Mouse (Mus musculus) spleen, adult 2 months (tissue): ENCODE data around the gene Tob2. TPM values are rescaled to one million over a fixed set of nuclear protein-coding genes. Genes with fewer than 3 reads are reported as not detected.

Source experiments
- DNase-seq, 2 experiments: peaks; one replicate each; pipeline versions ENCODE4 v3.0.0 to v3.0.0-alpha.2; 2012 to 2021; ENCODE audit warnings: low spot score in 2 of 2, low read depth in 1 of 2
- H3K27ac ChIP-seq: fragments of 200-500 bp; 2 replicates; pipeline ENCODE4 v1.5.1; 2012; ENCODE audit warnings: low read length, inconsistent platforms; ENCODE audit not compliant: insufficient read depth
- H3K27me3 ChIP-seq: fragments of 200-500 bp; 2 replicates; pipeline ENCODE4 v1.6.1; 2012; ENCODE audit warnings: mild to moderate bottlenecking, moderate library complexity, low read length, inconsistent platforms; ENCODE audit not compliant: control insufficient read depth, insufficient read depth
- H3K36me3 ChIP-seq: fragments of 200-500 bp; 2 replicates; pipeline ENCODE4 v1.6.1; 2012; ENCODE audit warnings: mild to moderate bottlenecking, low read length, inconsistent platforms; ENCODE audit not compliant: control insufficient read depth, insufficient read depth
- H3K4me1 ChIP-seq: fragments of 200-500 bp; 2 replicates; pipeline ENCODE4 v1.6.1; 2011; ENCODE audit warnings: inconsistent platforms; ENCODE audit not compliant: control insufficient read depth, insufficient read depth, insufficient read length
- H3K4me3 ChIP-seq: fragments of 200-500 bp; 2 replicates; pipeline ENCODE4 v1.5.1; 2011; ENCODE audit warnings: mild to moderate bottlenecking, inconsistent platforms; ENCODE audit not compliant: insufficient read depth, insufficient read length; ENCODE audit errors: extremely low read depth
- CTCF ChIP-seq: fragments of 200-500 bp; IDR thresholded peaks from 2 replicates; pipeline ENCODE4 v1.5.1; 2011; ENCODE audit warnings: mild to moderate bottlenecking, inconsistent platforms; ENCODE audit not compliant: insufficient read depth, insufficient read length, insufficient replicate concordance; ENCODE audit errors: extremely low read depth
- POLR2A ChIP-seq: fragments of 200-500 bp; IDR thresholded peaks from 2 replicates; pipeline ENCODE4 v1.6.1; 2011; ENCODE audit warnings: low read depth, low read length, inconsistent platforms
- WGBS: fragments of 180-500 bp; shearing (Covaris S2); methylation state at CpG from one replicate; pipeline ENCODE4 v1.1.7; 2018; 5-methylcytosine and 5-hydroxymethylcytosine counted together
- polyA plus RNA-seq: library from polyadenylated mRNA; depleted of rRNA; stranded (reverse); fragments of >200 nt; gene quantifications from 2 replicates; pipeline ENCODE4 v1.2.3, GENCODE M21; 2012

The Tob2 gene
- polyA plus RNA-seq, 1 experiment: 24.8 TPM

GRCm38 (mm10) chr15:81852411-81853000, 6.1 kb downstream of the Tob2 start:
- H3K27ac ChIP-seq: no peak overlapping the region

GRCm38 (mm10) chr15:81851375-81851774, 7.2 kb downstream of the Tob2 start:
- Histone ChIP-seq H3K27me3 (no peaks in the 10 kb centered on the region), H3K27ac (no peak overlapping the region), H3K4me1 (peaks cover 2% of the 10 kb centered on the region; the same call in 1 of the 2 replicates), H3K36me3 (peaks cover 31% of the 10 kb centered on the region), H3K4me3 (no peak overlapping the region)
- TF ChIP-seq POLR2A: no peak
- no peak for TF ChIP-seq CTCF
- WGBS: 64% methylated on average over 15 of the region's 15 CpGs
- no peak for DNase-seq

More at GRCm38 (mm10) chr15:81852411-81853000, 6.1 kb downstream of the Tob2 start:
- DNase-seq: no peak
- WGBS: 88% methylated on average over 9 of the region's 9 CpGs
- peaks cover 31% of the 10 kb centered on the region for H3K36me3 ChIP-seq
- peaks cover 2% of the 10 kb centered on the region; the same call in 1 of the 2 replicates for H3K4me1 ChIP-seq
- TF ChIP-seq CTCF: no peak
- no peak for TF ChIP-seq POLR2A
- H3K27me3 ChIP-seq: no peaks in the 10 kb centered on the region
- H3K4me3 ChIP-seq: no peak overlapping the region

GRCm38 (mm10) chr15:81850718-81851117, 7.9 kb downstream of the Tob2 start:
- Histone ChIP-seq H3K27me3 (no peaks in the 10 kb centered on the region), H3K36me3 (peaks cover 31% of the 10 kb centered on the region), H3K4me1 (no peaks in the 10 kb centered on the region; the same call in 1 of the 2 replicates), H3K4me3 (no peak overlapping the region), H3K27ac (no peak overlapping the region)
- TF ChIP-seq POLR2A (no peak), CTCF (no peak)
- WGBS: 73% methylated on average over 14 of the region's 14 CpGs
- no peak for DNase-seq

GRCm38 (mm10) chr15:81849104-81849503, 9.5 kb downstream of the Tob2 start:
- Histone ChIP-seq H3K27ac (no peak overlapping the region), H3K27me3 (no peaks in the 10 kb centered on the region), H3K36me3 (peaks cover 31% of the 10 kb centered on the region), H3K4me3 (no peak overlapping the region), H3K4me1 (no peaks in the 10 kb centered on the region)
- TF ChIP-seq CTCF: no peak
- no peak for TF ChIP-seq POLR2A
- 83% methylated on average over 9 of the region's 9 CpGs for WGBS
- no peak for DNase-seq

GRCm38 (mm10) chr15:81848301-81848700, 10.3 kb downstream of the Tob2 start:
- Histone ChIP-seq H3K27me3 (no peaks in the 10 kb centered on the region), H3K4me1 (no peaks in the 10 kb centered on the region), H3K27ac (no peak overlapping the region), H3K4me3 (no peak overlapping the region), H3K36me3 (peaks cover 31% of the 10 kb centered on the region)
- 33% methylated on average over 7 of the region's 7 CpGs for WGBS
- peak; percentile 46 to 66 for DNase-seq
- TF ChIP-seq CTCF (peak; percentile 71; the same call in 1 of the 2 replicates), POLR2A (no peak)

GRCm38 (mm10) chr15:81847861-81848260, 10.7 kb downstream of the Tob2 start:
- WGBS: 90% methylated on average over 5 of the region's 5 CpGs
- H3K27ac ChIP-seq: no peak overlapping the region
- TF ChIP-seq POLR2A (no peak), CTCF (no peak; the same call in 1 of the 2 replicates)
- H3K36me3 ChIP-seq: peaks cover 29% of the 10 kb centered on the region
- no peak overlapping the region for H3K4me3 ChIP-seq
- H3K4me1 ChIP-seq: no peaks in the 10 kb centered on the region
- no peak for DNase-seq
- H3K27me3 ChIP-seq: no peaks in the 10 kb centered on the region

GRCm38 (mm10) chr15:81847161-81847560, 11.4 kb downstream of the Tob2 start:
- DNase-seq: no peak
- Histone ChIP-seq H3K27me3 (no peaks in the 10 kb centered on the region), H3K4me3 (no peak overlapping the region), H3K4me1 (no peaks in the 10 kb centered on the region), H3K27ac (no peak overlapping the region), H3K36me3 (peaks cover 28% of the 10 kb centered on the region)
- 90% methylated on average over 4 of the region's 4 CpGs for WGBS
- TF ChIP-seq POLR2A (no peak), CTCF (no peak)
